Mouse (Mus musculus) C2C12 (cell line): ENCODE measurements around the gene Teddm2. TPM values are rescaled to one million over a fixed set of nuclear protein-coding genes. Genes with fewer than 3 reads are reported as not detected.

Experiments used
- H3K27me3 ChIP-seq: one replicate; pipeline ENCODE4 v1.6.1; 2011; ENCODE audit not compliant: control insufficient read depth, insufficient read depth, insufficient read length
- H3K36me3 ChIP-seq: one replicate; pipeline ENCODE4 v1.6.1; 2011; ENCODE audit not compliant: control insufficient read depth, insufficient read depth
- H3K4me3 ChIP-seq: one replicate; pipeline ENCODE4 v1.5.1; 2011; ENCODE audit warnings: mild to moderate bottlenecking, control low read depth; ENCODE audit not compliant: poor library complexity, insufficient read depth, severe bottlenecking
- H3K79me2 ChIP-seq: one replicate; pipeline ENCODE4 v1.6.1; 2011; ENCODE audit not compliant: control insufficient read depth, insufficient read depth
- H3K79me3 ChIP-seq: one replicate; pipeline ENCODE4 v1.6.1; 2011; ENCODE audit warnings: low read depth, control low read depth
- H3ac ChIP-seq: one replicate; pipeline ENCODE3; 2011; ENCODE audit warnings: low read depth; ENCODE audit not compliant: control insufficient read depth, insufficient read length
- CEBPB ChIP-seq: IDR thresholded peaks from one replicate; pipeline ENCODE4 v1.6.1; 2011; ENCODE audit warnings: low read depth, mild to moderate bottlenecking, control low read depth, moderate library complexity
- CTCF ChIP-seq: IDR thresholded peaks from one replicate; pipeline ENCODE4 v1.5.1; 2011; ENCODE audit not compliant: control insufficient read depth, insufficient read depth, insufficient read length
- FOSL1 ChIP-seq: IDR thresholded peaks from one replicate; pipeline ENCODE4 v1.8.0; 2011; ENCODE audit warnings: mild to moderate bottlenecking, low read length; ENCODE audit not compliant: poor library complexity, insufficient read depth, severe bottlenecking
- MAX ChIP-seq: IDR thresholded peaks from one replicate; pipeline ENCODE4 v1.6.1; 2011; ENCODE audit warnings: mild to moderate bottlenecking, control low read depth
- MYOD1 ChIP-seq: IDR thresholded peaks from one replicate; pipeline ENCODE4 v1.6.1; 2011; ENCODE audit warnings: low read depth; ENCODE audit not compliant: control insufficient read depth, insufficient read length
- MYOG ChIP-seq: IDR thresholded peaks from one replicate; pipeline ENCODE4 v1.6.1; 2011; ENCODE audit not compliant: control insufficient read depth, insufficient read length; ENCODE audit errors: extremely low read depth
- USF1 ChIP-seq: IDR thresholded peaks from one replicate; pipeline ENCODE4 v1.6.1; 2011; ENCODE audit warnings: low read depth, mild to moderate bottlenecking, control low read depth, moderate library complexity
- polyA plus RNA-seq: library from polyadenylated mRNA; unstranded; fragments of >200 nt; fragmentation: generic; extraction: Trizol; gene quantifications from one replicate; pipeline ENCODE4 v1.2.1, GENCODE M21; 2012; ENCODE audit warnings: missing spikeins

Gene Teddm2
- polyA plus RNA-seq, 1 experiment: 0.06 TPM

DNA sequence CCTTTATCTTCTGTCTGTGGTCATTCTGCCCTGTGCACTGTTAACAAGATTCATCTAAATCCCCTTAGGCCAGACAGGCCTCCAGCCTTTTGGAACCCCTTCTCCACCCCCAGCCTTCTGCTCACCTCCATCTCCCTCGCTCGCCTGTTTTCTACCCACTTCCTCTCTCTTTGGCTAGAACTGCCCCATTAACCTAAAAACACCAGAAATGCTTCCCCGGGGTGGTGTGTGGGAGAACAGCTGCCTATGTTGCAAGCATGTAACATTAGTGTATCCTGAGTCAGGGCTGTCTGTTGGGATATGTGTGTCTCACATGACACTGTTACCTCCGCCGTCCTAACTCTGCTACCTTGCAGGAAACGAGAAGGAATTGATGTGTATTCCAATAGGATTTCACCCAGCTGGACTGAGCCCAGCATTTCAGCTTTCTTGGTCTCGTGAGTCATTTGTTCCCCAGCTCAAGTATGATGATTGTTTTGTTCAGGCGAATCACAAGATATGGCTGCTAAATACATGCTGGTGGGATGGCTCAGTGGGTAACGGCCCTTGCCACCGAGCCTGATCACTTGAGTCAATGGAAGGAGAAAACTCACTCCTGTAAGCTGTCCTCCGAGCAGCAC is 57.8 kb downstream of the Teddm2 start:
- H3K79me2 ChIP-seq: no peaks in the 10 kb centered on the region
- H3K79me3 ChIP-seq: no peaks in the 10 kb centered on the region
- H3K27me3 ChIP-seq: no peaks in the 10 kb centered on the region
- TF ChIP-seq CEBPB (no peak), USF1 (no peak), MYOG (no peak), MYOD1 (no peak), FOSL1 (no peak), MAX (no peak), CTCF (no peak)
- H3K4me3 ChIP-seq: no peak overlapping the region
- no peak overlapping the region for H3ac ChIP-seq
- no peaks in the 10 kb centered on the region for H3K36me3 ChIP-seq

DNA sequence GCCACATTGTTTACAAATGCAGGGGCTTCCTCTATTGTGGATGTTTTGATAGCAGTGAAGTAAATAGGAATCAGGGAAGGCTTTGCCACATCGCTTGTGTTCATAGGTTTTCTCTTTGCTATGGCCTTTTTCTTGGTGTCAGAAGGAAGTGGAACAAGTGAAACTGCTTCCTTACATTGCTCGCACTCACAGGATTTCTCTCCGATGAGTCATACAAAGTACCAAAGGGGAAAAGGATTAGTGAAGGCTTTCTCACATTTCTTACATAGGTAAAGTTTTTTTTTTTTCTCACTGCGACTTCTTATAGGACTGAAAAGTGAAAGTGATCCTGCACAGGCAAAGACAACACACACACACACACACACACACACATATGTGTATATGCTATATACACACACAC is 64.0 kb downstream of the Teddm2 start:
- Histone ChIP-seq H3K36me3 (no peaks in the 10 kb centered on the region), H3K79me3 (no peaks in the 10 kb centered on the region), H3K79me2 (no peaks in the 10 kb centered on the region), H3K4me3 (no peak overlapping the region), H3ac (no peak overlapping the region), H3K27me3 (no peaks in the 10 kb centered on the region)
- TF ChIP-seq MYOG (no peak), MAX (no peak), USF1 (no peak), CEBPB (no peak), FOSL1 (no peak), MYOD1 (no peak), CTCF (no peak)

GRCm38 (mm10) chr1:153830746-153831145 is 69.3 kb downstream of the Teddm2 start:
- no peaks in the 10 kb centered on the region for H3K79me3 ChIP-seq
- H3ac ChIP-seq: no peak overlapping the region
- H3K36me3 ChIP-seq: no peaks in the 10 kb centered on the region
- H3K27me3 ChIP-seq: no peaks in the 10 kb centered on the region
- no peak for TF ChIP-seq CEBPB
- TF ChIP-seq MYOG: no peak
- no peak for TF ChIP-seq MAX
- no peak for TF ChIP-seq MYOD1
- TF ChIP-seq USF1: no peak
- no peak overlapping the region for H3K4me3 ChIP-seq
- H3K79me2 ChIP-seq: no peaks in the 10 kb centered on the region

GRCm38 (mm10) chr1:153820216-153820615 is 79.8 kb downstream of the Teddm2 start:
- H3K79me2 ChIP-seq: no peaks in the 10 kb centered on the region
- no peak overlapping the region for H3ac ChIP-seq
- H3K36me3 ChIP-seq: no peaks in the 10 kb centered on the region
- H3K4me3 ChIP-seq: no peak overlapping the region
- no peaks in the 10 kb centered on the region for H3K79me3 ChIP-seq
- H3K27me3 ChIP-seq: no peaks in the 10 kb centered on the region
- TF ChIP-seq USF1: no peak
- TF ChIP-seq MYOG: no peak
- no peak for TF ChIP-seq CTCF
- TF ChIP-seq MAX: no peak
- TF ChIP-seq CEBPB: no peak
- no peak for TF ChIP-seq FOSL1
- TF ChIP-seq MYOD1: no peak

DNA sequence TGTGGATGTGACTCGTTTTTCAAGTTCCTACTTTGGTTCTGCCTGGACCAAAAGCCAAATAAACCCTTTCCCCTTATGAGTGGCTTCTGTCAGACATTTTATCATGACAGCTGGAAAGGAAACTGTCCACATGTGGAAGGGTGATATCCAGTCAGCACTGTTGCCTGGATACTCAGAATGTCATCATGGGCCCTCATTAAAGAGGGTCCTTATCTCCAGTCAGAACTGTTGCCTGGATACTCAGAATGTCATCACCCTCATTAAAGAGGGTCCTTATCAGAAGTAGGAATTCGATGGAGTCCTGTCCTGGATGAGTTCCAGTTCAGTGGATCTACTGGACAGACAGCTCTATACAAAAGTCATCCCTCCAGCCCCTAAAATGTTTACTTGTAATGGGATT is 85.8 kb downstream of the Teddm2 start:
- H3K27me3 ChIP-seq: peaks cover 4% of the 10 kb centered on the region
- no peak overlapping the region for H3ac ChIP-seq
- no peaks in the 10 kb centered on the region for H3K36me3 ChIP-seq
- no peaks in the 10 kb centered on the region for H3K79me3 ChIP-seq
- no peaks in the 10 kb centered on the region for H3K79me2 ChIP-seq
- no peak overlapping the region for H3K4me3 ChIP-seq
- TF ChIP-seq CEBPB: no peak
- no peak for TF ChIP-seq MAX
- no peak for TF ChIP-seq CTCF
- TF ChIP-seq USF1: no peak
- no peak for TF ChIP-seq MYOD1
- no peak for TF ChIP-seq MYOG
- no peak for TF ChIP-seq FOSL1

GRCm38 (mm10) chr1:153807390-153807993 is 92.5 kb downstream of the Teddm2 start:
- Histone ChIP-seq H3K4me3 (no peak overlapping the region), H3K27me3 (peaks cover 12% of the 10 kb centered on the region), H3K79me3 (no peaks in the 10 kb centered on the region), H3K79me2 (no peaks in the 10 kb centered on the region), H3ac (no peak overlapping the region), H3K36me3 (no peaks in the 10 kb centered on the region)
- no peak for TF ChIP-seq MYOG
- no peak for TF ChIP-seq USF1
- no peak for TF ChIP-seq MAX
- TF ChIP-seq CTCF: peak; percentile 45
- TF ChIP-seq CEBPB: no peak
- TF ChIP-seq FOSL1: no peak
- no peak for TF ChIP-seq MYOD1
